25 mouse cellular contexts compared by ENCODE assay signal in the genomic region with DNA sequence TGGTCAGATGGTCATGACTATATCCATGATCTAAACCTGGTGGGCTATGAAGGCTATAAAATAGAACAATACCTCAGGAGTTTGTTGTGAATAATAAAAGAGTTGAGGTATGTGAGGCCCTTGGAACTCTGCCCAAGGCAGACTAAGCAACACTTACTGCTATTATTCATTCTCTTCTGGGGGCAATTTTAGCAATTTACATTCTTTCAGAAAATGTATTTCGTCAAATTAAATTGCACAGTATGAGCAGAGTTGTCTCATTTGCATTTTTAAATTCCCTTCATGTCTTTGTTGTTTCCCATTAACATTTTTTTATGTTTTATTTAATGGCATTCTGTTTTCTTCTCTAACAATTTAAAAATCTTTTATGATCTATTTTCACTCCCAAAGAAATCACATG. TPM values are rescaled to one million over a fixed set of nuclear protein-coding genes. Genes with fewer than 3 reads are reported as not detected.
"Had no signal": no experiment of that assay in that cellular context is flagged by ENCODE, and none has a peak within 500 bp of the region (broad histone marks: within the 10 kb centered on the region; RNA-seq: fewer than 3 reads in every experiment).

No protein-coding gene starts in this region.

- ATAC-seq: midbrain, embryonic 15.5 days had no signal

- H3K36me3 ChIP-seq: liver, embryonic 13.5 days; midbrain, embryonic 12.5 days; midbrain, embryonic 15.5 days had no signal

- DNase-seq: kidney, postnatal 25 days; layer of hippocampus, adult 9-11 months; liver, embryonic 13.5 days; lung, adult 2 months; lung, postnatal 14 days; lung, postnatal 4 days; thymus, adult 18-20 months; thymus, postnatal 36 days had no signal

- H3K27ac ChIP-seq: kidney, postnatal 0 days; layer of hippocampus, adult 2 months; liver, embryonic 13.5 days; midbrain, embryonic 12.5 days; midbrain, embryonic 15.5 days had no signal

- H3K4me1 ChIP-seq: liver, embryonic 13.5 days; midbrain, embryonic 12.5 days; midbrain, embryonic 15.5 days had no signal

- H3K4me3 ChIP-seq: layer of hippocampus, adult 2 months; liver, embryonic 13.5 days; midbrain, embryonic 12.5 days; midbrain, embryonic 15.5 days; myocyte had no signal

- H3K27me3 ChIP-seq: liver, embryonic 13.5 days; midbrain, embryonic 12.5 days; midbrain, embryonic 15.5 days had no signal

- H3K9ac ChIP-seq: liver, embryonic 13.5 days; midbrain, embryonic 12.5 days; midbrain, embryonic 15.5 days had no signal

- H3K4me2 ChIP-seq: liver, embryonic 13.5 days; midbrain, embryonic 12.5 days; midbrain, embryonic 15.5 days had no signal

- H3K9me3 ChIP-seq: liver, embryonic 13.5 days; midbrain, embryonic 15.5 days had no signal

RNA-seq across cellular contexts. Expression of a gene that starts 34.5 kb away (rescaled TPM):
- polyA plus RNA-seq: large intestine, adult 2 months; limb, embryonic 11.5 days; limb, embryonic 14.5 days; liver, adult 2 months; liver, embryonic 13.5 days; lung, adult 2 months; lung, embryonic 16.5 days; myocyte; spleen, adult 2 months had no signal

RNA-seq across cellular contexts. Expression of a gene that starts 37.8 kb away (rescaled TPM):
- polyA plus RNA-seq: kidney, embryonic 14.5 days; kidney, postnatal 0 days; large intestine, adult 2 months; limb, embryonic 11.5 days; limb, embryonic 14.5 days; liver, adult 2 months; liver, embryonic 13.5 days; liver, embryonic 16.5 days; lung, adult 2 months; lung, embryonic 16.5 days; midbrain, embryonic 12.5 days; midbrain, embryonic 15.5 days; myocyte; neural tube, embryonic 11.5 days; small intestine, adult 2 months; spleen, adult 2 months; stomach, embryonic 16.5 days; testis, adult 2 months had no signal
